Mouse (Mus musculus) retina, postnatal 1 day (tissue): ENCODE data around the gene Sp140.
"Not testable (repeated sequence)": the region's sequence is repeated elsewhere in the genome, so short reads cannot be mapped to it uniquely, and the experiment has no call there.

Experiments
- DNase-seq: peaks from one replicate; pipeline ENCODE4 v3.0.0-alpha.2; 2012

The Sp140 gene

GRCm38 (mm10) chr1:85650524-85650923, 50.3 kb downstream of the Sp140 start:
- not testable (repeated sequence) for DNase-seq

GRCm38 (mm10) chr1:85651770-85652275, 51.6 kb downstream of the Sp140 start:
- not testable (repeated sequence) for DNase-seq

GRCm38 (mm10) chr1:85657211-85657610, 57.0 kb downstream of the Sp140 start:
- DNase-seq, result not testable (repeated sequence)

- no peak for DNase-seq
Measured at GRCm38 (mm10) chr1:85664266-85664665, 64.1 kb downstream of the Sp140 start.

- no peak for DNase-seq
Measured at GRCm38 (mm10) chr1:85680226-85680625, 80.0 kb downstream of the Sp140 start.

GRCm38 (mm10) chr1:85686666-85687065, 86.5 kb downstream of the Sp140 start:
- DNase-seq, result no peak

- DNase-seq, result no peak
Measured at GRCm38 (mm10) chr1:85687346-85687745, 87.2 kb downstream of the Sp140 start.

- no peak for DNase-seq
Measured at GRCm38 (mm10) chr1:85690544-85690943, 90.4 kb downstream of the Sp140 start.

- no peak for DNase-seq
Measured at GRCm38 (mm10) chr1:85692281-85692680, 92.1 kb downstream of the Sp140 start.

GRCm38 (mm10) chr1:85693280-85693679, 93.1 kb downstream of the Sp140 start:
- no peak for DNase-seq
